Comparison of ENCODE assay signal across 18 mouse cellular contexts in the genomic region with DNA sequence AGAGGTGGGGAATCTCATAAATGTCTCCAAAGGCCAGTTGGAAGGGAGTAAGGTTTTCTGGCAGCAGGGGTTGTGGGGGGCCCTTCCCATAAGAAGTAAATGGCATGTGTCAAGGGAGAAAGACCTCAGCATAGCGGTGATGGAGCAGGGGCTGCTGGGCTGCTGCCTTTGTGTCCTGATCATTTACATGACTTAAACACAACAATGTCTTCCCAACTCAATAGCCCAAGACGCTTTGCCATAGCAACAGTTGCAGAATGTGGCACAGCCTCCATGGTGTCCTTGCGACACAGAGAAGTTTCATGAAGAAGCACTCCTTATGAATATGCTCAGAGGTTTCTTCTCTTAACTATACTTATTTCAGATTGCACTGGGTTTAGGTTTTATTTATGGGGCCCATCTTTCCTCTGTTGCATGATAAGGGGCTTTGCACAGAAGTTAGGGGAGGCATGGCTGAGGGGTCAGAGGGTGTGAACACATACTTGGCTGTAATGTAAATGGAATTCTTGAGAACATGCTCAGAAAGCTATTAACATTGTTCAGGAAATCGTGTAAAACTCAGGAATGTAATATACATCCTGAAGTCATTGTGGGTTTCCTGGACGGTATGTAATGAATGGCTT.
DNase-seq lines count a peak whose midpoint lies in the region; ATAC-seq and TF ChIP-seq lines count a peak whose summit lies in the region.
"Had no signal": no experiment of that assay in that cellular context is flagged by ENCODE, and none has a peak within 500 bp of the region (broad histone marks: within the 10 kb centered on the region; RNA-seq: fewer than 3 reads in every experiment).

No protein-coding gene starts in this region.

- 29% methylated on average over 5 of the region's 5 CpGs for WGBS in lung, postnatal 0 days
- 25% methylated on average over 5 of the region's 5 CpGs for WGBS in forebrain, embryonic 11.5 days
- WGBS in midbrain, embryonic 13.5 days, result 14% methylated on average over 5 of the region's 5 CpGs

- H3K4me2 ChIP-seq in lung, postnatal 0 days (replicated peaks; ENCODE audit: low read depth, low read length), result no peak overlapping the region
- H3K4me2 ChIP-seq in forebrain, embryonic 11.5 days (ENCODE audit: low read depth, low read length, severe bottlenecking), result peak overlapping the region; percentile 21; the same call in 1 of the 2 replicates
- no peak overlapping the region for H3K4me2 ChIP-seq in midbrain, embryonic 13.5 days (replicated peaks)
- H3K4me2 ChIP-seq: embryonic facial prominence, embryonic 13.5 days; liver, embryonic 13.5 days had no signal

- no peaks in the 10 kb centered on the region for H3K9me3 ChIP-seq in lung, postnatal 0 days (ENCODE audit: low read length)
- H3K9me3 ChIP-seq in forebrain, embryonic 11.5 days (ENCODE audit: control insufficient read depth, low read length), result no peaks in the 10 kb centered on the region
- no peaks in the 10 kb centered on the region for H3K9me3 ChIP-seq in midbrain, embryonic 13.5 days
- H3K9me3 ChIP-seq: embryonic facial prominence, embryonic 13.5 days; liver, embryonic 13.5 days had no signal

- no peak for TF ChIP-seq CTCF in lung, postnatal 0 days (IDR thresholded peaks at IDR 0.05)
- TF ChIP-seq CTCF in brain, embryonic 14.5 days (IDR thresholded peaks at IDR 0.05; ENCODE audit: borderline replicate concordance, extremely low read depth, insufficient read depth, insufficient read length), result no peak

- no peaks in the 10 kb centered on the region for H3K36me3 ChIP-seq in lung, postnatal 0 days (ENCODE audit: insufficient read depth, low read length)
- no peaks in the 10 kb centered on the region for H3K36me3 ChIP-seq in forebrain, embryonic 11.5 days (ENCODE audit: control insufficient read depth, insufficient read depth, low read length)
- no peaks in the 10 kb centered on the region for H3K36me3 ChIP-seq in midbrain, embryonic 13.5 days
- H3K36me3 ChIP-seq: embryonic facial prominence, embryonic 13.5 days; liver, embryonic 13.5 days had no signal

- no peak for TF ChIP-seq POLR2A in brain, embryonic 14.5 days (IDR thresholded peaks at IDR 0.05; ENCODE audit: borderline replicate concordance, extremely low read depth, insufficient read depth, insufficient read length, poor library complexity, severe bottlenecking)

- peak; percentile 46 for TF ChIP-seq EP300 in lung, postnatal 0 days (IDR thresholded peaks at IDR 0.05)

- no peak for ATAC-seq in lung, postnatal 0 days
- peak; percentile 94 for ATAC-seq in forebrain, embryonic 11.5 days (replicated peaks; ENCODE audit: low FRiP score)
- ATAC-seq in midbrain, embryonic 13.5 days, result peak; percentile 85
- ATAC-seq: CD4-positive, CD25-positive, alpha-beta regulatory T cell, adult 4 months; intestine, postnatal 0 days had no signal

- peak; percentile 8 for DNase-seq in lung, postnatal 0 days (ENCODE audit: low spot score)
- DNase-seq in lung, postnatal 25 days (ENCODE audit: low spot score), result no peak
- peak; percentile 81 for DNase-seq in brain, embryonic 14.5 days (ENCODE audit: low read depth)
- peak; percentile 63 for DNase-seq in forebrain, embryonic 11.5 days (ENCODE audit: low spot score)
- DNase-seq in heart, postnatal 25 days (ENCODE audit: low spot score), result no peak
- DNase-seq in adrenal gland, adult (ENCODE audit: inconsistent age in 2 of 2, low spot score in 1 of 2), result no peak
- no peak for DNase-seq in thymus, postnatal 25 days
- DNase-seq: cerebellum, postnatal 10 days; gastrocnemius, postnatal 14 days; heart, postnatal 10 days; layer of hippocampus, postnatal 36 days; liver, embryonic 13.5 days; lung, postnatal 36 days; thymus, postnatal 4 days had no signal

- no peak overlapping the region for H3K9ac ChIP-seq in lung, postnatal 0 days (replicated peaks; ENCODE audit: low read depth)
- H3K9ac ChIP-seq in forebrain, embryonic 11.5 days (ENCODE audit: low read length), result no peak overlapping the region
- H3K9ac ChIP-seq in midbrain, embryonic 13.5 days (replicated peaks), result no peak overlapping the region
- H3K9ac ChIP-seq: embryonic facial prominence, embryonic 13.5 days; liver, embryonic 13.5 days had no signal

- intact Hi-C loops in heart, postnatal 25 days (cut with DNase I), result no loop called here

- no peak overlapping the region for H3K4me3 ChIP-seq in lung, postnatal 0 days (ENCODE audit: low read depth, low read length)
- no peak overlapping the region for H3K4me3 ChIP-seq in forebrain, embryonic 11.5 days (ENCODE audit: low read depth, low read length)
- no peak overlapping the region for H3K4me3 ChIP-seq in midbrain, embryonic 13.5 days (replicated peaks)
- H3K4me3 ChIP-seq: embryonic facial prominence, embryonic 13.5 days; liver, embryonic 13.5 days had no signal

- no peaks in the 10 kb centered on the region for H3K4me1 ChIP-seq in lung, postnatal 0 days (ENCODE audit: insufficient read depth, low read depth, low read length)
- H3K4me1 ChIP-seq in forebrain, embryonic 11.5 days (replicated peaks; ENCODE audit: control insufficient read depth, insufficient read depth, low read length), result peaks cover 2% of the 10 kb centered on the region; the same call in 1 of the 2 replicates
- H3K4me1 ChIP-seq in midbrain, embryonic 13.5 days (replicated peaks), result peaks cover 20% of the 10 kb centered on the region
- H3K4me1 ChIP-seq: embryonic facial prominence, embryonic 13.5 days; liver, embryonic 13.5 days had no signal

- no peaks in the 10 kb centered on the region for H3K27me3 ChIP-seq in lung, postnatal 0 days (replicated peaks; ENCODE audit: insufficient read depth, low read length)
- H3K27me3 ChIP-seq in forebrain, embryonic 11.5 days (ENCODE audit: control insufficient read depth, insufficient read depth, low read length), result peaks cover 7% of the 10 kb centered on the region; the same call in 1 of the 2 replicates
- H3K27me3 ChIP-seq in midbrain, embryonic 13.5 days, result no peaks in the 10 kb centered on the region; the same call in 1 of the 2 replicates
- H3K27me3 ChIP-seq: liver, embryonic 13.5 days had no signal

- no peak overlapping the region for H3K27ac ChIP-seq in lung, postnatal 0 days (ENCODE audit: low read length)
- H3K27ac ChIP-seq in forebrain, embryonic 11.5 days (ENCODE audit: low read depth, low read length), result peak overlapping the region; percentile 68
- H3K27ac ChIP-seq in midbrain, embryonic 13.5 days, result peak overlapping the region; percentile 62; the same call in 1 of the 2 replicates
- H3K27ac ChIP-seq: embryonic facial prominence, embryonic 13.5 days; liver, embryonic 13.5 days had no signal

Comparison
In these comparisons a context has a peak if more than half of its experiments do, and no peak if none do; other contexts are left out.
1. DNase-seq: peak in lung, postnatal 0 days (single experiment), brain, embryonic 14.5 days (single experiment) and forebrain, embryonic 11.5 days (single experiment); none in lung, postnatal 25 days (single experiment), heart, postnatal 25 days (single experiment), adrenal gland, adult (0 of 2) and thymus, postnatal 25 days (single experiment).